Comparison of ENCODE assay signal across 9 mouse cellular contexts in the genomic region with DNA sequence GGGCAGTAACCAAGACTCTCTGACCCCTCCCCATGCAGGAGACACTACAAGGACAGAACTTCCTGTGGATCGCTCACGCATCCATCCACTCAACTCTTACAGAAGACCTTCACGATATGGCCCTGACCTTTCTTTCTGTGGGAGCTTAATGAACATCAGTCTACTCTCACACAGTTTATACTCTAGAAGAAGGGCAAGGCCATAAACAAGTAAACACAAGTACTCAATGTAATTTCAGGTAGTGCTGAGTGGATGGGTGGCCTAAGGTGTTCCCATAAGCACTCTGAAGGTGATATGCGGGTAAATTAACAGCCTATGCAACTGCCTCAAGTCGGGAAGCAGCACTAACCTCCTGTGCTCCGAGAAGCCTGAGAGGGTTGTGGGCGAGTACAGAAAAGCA. TPM values are rescaled to one million over a fixed set of nuclear protein-coding genes. Genes with fewer than 3 reads are reported as not detected.
DNase-seq lines count a peak whose midpoint lies in the region; ATAC-seq lines count a peak whose summit lies in the region.
"Had no signal": no experiment of that assay in that cellular context is flagged by ENCODE, and none has a peak within 500 bp of the region (broad histone marks: within the 10 kb centered on the region; RNA-seq: fewer than 3 reads in every experiment).

No protein-coding gene starts in this region.

- no peak for ATAC-seq in lung, embryonic 15.5 days (ENCODE audit: borderline replicate concordance, extremely low read depth, low FRiP score, low TSS enrichment)
- no peak for ATAC-seq in forebrain, embryonic 11.5 days (replicated peaks; ENCODE audit: low FRiP score)
- no peak for ATAC-seq in neural tube, embryonic 14.5 days (ENCODE audit: low read depth)
- ATAC-seq in erythroid progenitor cell, adult 5-6 weeks (replicated peaks; ENCODE audit: low FRiP score, poor library complexity, severe bottlenecking): no peak

- H3K9ac ChIP-seq in lung, embryonic 15.5 days: peak overlapping the region; percentile 65
- peak overlapping the region; percentile 74; the same call in 1 of the 2 replicates for H3K9ac ChIP-seq in forebrain, embryonic 11.5 days (ENCODE audit: low read length)
- H3K9ac ChIP-seq in neural tube, embryonic 14.5 days (replicated peaks; ENCODE audit: low read depth, low read length): no peak overlapping the region

- 68% methylated on average over 7 of the region's 7 CpGs for WGBS in lung, embryonic 15.5 days
- WGBS in forebrain, embryonic 11.5 days: 87% methylated on average over 7 of the region's 7 CpGs
- 83% methylated on average over 7 of the region's 7 CpGs for WGBS in limb, embryonic 10.5 days
- 88% methylated on average over 7 of the region's 7 CpGs for WGBS in neural tube, embryonic 14.5 days

- H3K4me2 ChIP-seq in lung, embryonic 15.5 days: peak overlapping the region; percentile 74
- H3K4me2 ChIP-seq in forebrain, embryonic 11.5 days (ENCODE audit: low read depth, low read length, severe bottlenecking): peak overlapping the region; percentile 72
- H3K4me2 ChIP-seq in neural tube, embryonic 14.5 days (ENCODE audit: low read depth, low read length): peak overlapping the region; percentile 72

- H3K4me3 ChIP-seq in lung, embryonic 15.5 days: peak overlapping the region; percentile 74
- H3K4me3 ChIP-seq in forebrain, embryonic 11.5 days (ENCODE audit: low read depth, low read length): peak overlapping the region; percentile 61; the same call in 1 of the 2 replicates
- peak overlapping the region; percentile 75 for H3K4me3 ChIP-seq in limb, embryonic 10.5 days
- peak overlapping the region; percentile 67 for H3K4me3 ChIP-seq in neural tube, embryonic 14.5 days (ENCODE audit: low read depth, low read length)

- no peaks in the 10 kb centered on the region; the same call in 1 of the 2 replicates for H3K27me3 ChIP-seq in lung, embryonic 15.5 days
- H3K27me3 ChIP-seq in forebrain, embryonic 11.5 days (ENCODE audit: control insufficient read depth, insufficient read depth, low read length): no peaks in the 10 kb centered on the region
- no peaks in the 10 kb centered on the region for H3K27me3 ChIP-seq in limb, embryonic 10.5 days (ENCODE audit: low read depth, poor library complexity, severe bottlenecking)
- H3K27me3 ChIP-seq in neural tube, embryonic 14.5 days (ENCODE audit: control insufficient read depth, insufficient read depth, low read length): no peaks in the 10 kb centered on the region

- peaks cover 14% of the 10 kb centered on the region for H3K4me1 ChIP-seq in lung, embryonic 15.5 days
- H3K4me1 ChIP-seq in forebrain, embryonic 11.5 days (replicated peaks; ENCODE audit: control insufficient read depth, insufficient read depth, low read length): peaks cover 9% of the 10 kb centered on the region
- peaks cover 13% of the 10 kb centered on the region for H3K4me1 ChIP-seq in limb, embryonic 10.5 days
- H3K4me1 ChIP-seq in neural tube, embryonic 14.5 days (ENCODE audit: control insufficient read depth, insufficient read depth, low read length): peaks cover 6% of the 10 kb centered on the region

- no peak overlapping the region for H3K27ac ChIP-seq in lung, embryonic 15.5 days
- no peak overlapping the region for H3K27ac ChIP-seq in forebrain, embryonic 11.5 days (ENCODE audit: low read depth, low read length)
- H3K27ac ChIP-seq in limb, embryonic 10.5 days: peak overlapping the region; percentile 86
- no peak overlapping the region for H3K27ac ChIP-seq in neural tube, embryonic 14.5 days (ENCODE audit: low read depth, low read length)

- no peaks in the 10 kb centered on the region for H3K9me3 ChIP-seq in lung, embryonic 15.5 days
- no peaks in the 10 kb centered on the region for H3K9me3 ChIP-seq in forebrain, embryonic 11.5 days (ENCODE audit: control insufficient read depth, low read length)
- H3K9me3 ChIP-seq in limb, embryonic 10.5 days (replicated peaks): no peaks in the 10 kb centered on the region
- H3K9me3 ChIP-seq in neural tube, embryonic 14.5 days (ENCODE audit: control insufficient read depth, low read length): no peaks in the 10 kb centered on the region

- H3K36me3 ChIP-seq in lung, embryonic 15.5 days: peaks cover 27% of the 10 kb centered on the region
- H3K36me3 ChIP-seq in forebrain, embryonic 11.5 days (ENCODE audit: control insufficient read depth, insufficient read depth, low read length): no peaks in the 10 kb centered on the region; the same call in 1 of the 2 replicates
- H3K36me3 ChIP-seq in limb, embryonic 10.5 days: peaks cover 40% of the 10 kb centered on the region
- H3K36me3 ChIP-seq in neural tube, embryonic 14.5 days (ENCODE audit: control insufficient read depth, insufficient read depth, low read length): peaks cover 7% of the 10 kb centered on the region; the same call in 1 of the 2 replicates

- DNase-seq in lung, postnatal 36 days: no peak
- no peak for DNase-seq in forebrain, embryonic 11.5 days (ENCODE audit: low spot score)
- no peak for DNase-seq in limb, embryonic 10.5 days (ENCODE audit: low spot score)
- no peak for DNase-seq in layer of hippocampus, postnatal 36 days
- no peak for DNase-seq in natural killer cell, adult 2 months (ENCODE audit: low spot score in 2 of 2)
- DNase-seq: adrenal gland, postnatal 36 days had no signal

RNA-seq across cellular contexts. Expression of a gene that starts 1.1 kb away (rescaled TPM):
- polyA plus RNA-seq in lung, embryonic 15.5 days (2015; fragmentation: Nextera tagmentation; extraction: Ambion mirVana): 35.5 and 35.7 TPM in 2 replicates
- 27.6 and 30.3 TPM in 2 replicates for polyA plus RNA-seq in forebrain, embryonic 11.5 days (2014; fragmentation: Nextera tagmentation; extraction: Ambion mirVana)
- polyA plus RNA-seq in limb, embryonic 10.5 days (2016; fragmentation: Nextera tagmentation; extraction: Ambion mirVana): 32.5 and 36.0 TPM in 2 replicates
- 14.4 and 19.8 TPM in 2 replicates for polyA plus RNA-seq in neural tube, embryonic 14.5 days (2014; fragmentation: Nextera tagmentation; extraction: Ambion mirVana)
- total RNA-seq in erythroid progenitor cell, adult 5-6 weeks (2015; ENCODE audit: low replicate concordance): 7.1 and 10.8 TPM in 2 replicates
- 1.5 and 2.4 TPM in 2 replicates for total RNA-seq in erythroid progenitor cell, adult 5-6 weeks (2017; ENCODE audit: low replicate concordance)
- 10 to 100 TPM in 1 of 2 experiments, 1 to 10 TPM in 1; 7.8 to 14.0 TPM for total RNA-seq in layer of hippocampus, postnatal 36 days (2021)

RNA-seq across cellular contexts. Expression of a gene that starts 5.5 kb away (rescaled TPM):
- 60.6 and 60.8 TPM in 2 replicates for polyA plus RNA-seq in lung, embryonic 15.5 days (2015; fragmentation: Nextera tagmentation; extraction: Ambion mirVana)
- 36.2 and 39.3 TPM in 2 replicates for polyA plus RNA-seq in forebrain, embryonic 11.5 days (2014; fragmentation: Nextera tagmentation; extraction: Ambion mirVana)
- polyA plus RNA-seq in limb, embryonic 10.5 days (2016; fragmentation: Nextera tagmentation; extraction: Ambion mirVana): 43.0 and 49.6 TPM in 2 replicates
- polyA plus RNA-seq in neural tube, embryonic 14.5 days (2014; fragmentation: Nextera tagmentation; extraction: Ambion mirVana): 47.6 and 51.5 TPM in 2 replicates
- total RNA-seq in erythroid progenitor cell, adult 5-6 weeks (2015; ENCODE audit: low replicate concordance): 1.1 and 2.5 TPM in 2 replicates
- total RNA-seq in erythroid progenitor cell, adult 5-6 weeks (2017; ENCODE audit: low replicate concordance): 1.7 TPM in 1 of 2 replicates, not detected in the other
- 10 to 100 TPM; 25.7 to 26.1 TPM for total RNA-seq in layer of hippocampus, postnatal 36 days (2021)
